Mouse (Mus musculus) cerebellum, adult (tissue): ENCODE results near the gene She.

Experiments
- ATAC-seq: cut with Nextera tagmentation; 2 replicates; pipeline ENCODE4 v1.9.2; 2017; ENCODE audit warnings: mild to moderate bottlenecking, moderate library complexity, mixed read lengths; ENCODE audit not compliant: insufficient number of reproducible peaks, low FRiP score, low TSS enrichment

The She gene

DNA sequence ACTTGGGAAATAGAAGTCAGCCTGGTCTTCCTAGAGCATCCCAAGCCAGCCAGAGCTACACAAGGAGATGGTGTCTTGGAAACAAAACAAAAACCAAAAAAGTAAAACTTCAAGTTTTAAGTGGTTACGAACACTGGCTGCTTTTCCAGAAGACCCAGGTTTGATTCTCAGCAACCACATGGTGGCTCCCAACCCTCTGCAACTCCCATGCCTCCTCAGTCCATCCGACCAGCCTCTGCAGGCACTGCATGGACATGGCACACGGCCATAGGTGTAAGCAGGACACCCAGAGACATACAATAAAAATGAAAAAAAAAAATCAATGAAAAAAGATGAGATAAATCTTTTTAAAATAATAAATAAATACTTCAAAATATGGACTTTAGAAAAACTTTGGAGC lies 48.2 kb downstream of the She start:
- no peak for ATAC-seq

DNA sequence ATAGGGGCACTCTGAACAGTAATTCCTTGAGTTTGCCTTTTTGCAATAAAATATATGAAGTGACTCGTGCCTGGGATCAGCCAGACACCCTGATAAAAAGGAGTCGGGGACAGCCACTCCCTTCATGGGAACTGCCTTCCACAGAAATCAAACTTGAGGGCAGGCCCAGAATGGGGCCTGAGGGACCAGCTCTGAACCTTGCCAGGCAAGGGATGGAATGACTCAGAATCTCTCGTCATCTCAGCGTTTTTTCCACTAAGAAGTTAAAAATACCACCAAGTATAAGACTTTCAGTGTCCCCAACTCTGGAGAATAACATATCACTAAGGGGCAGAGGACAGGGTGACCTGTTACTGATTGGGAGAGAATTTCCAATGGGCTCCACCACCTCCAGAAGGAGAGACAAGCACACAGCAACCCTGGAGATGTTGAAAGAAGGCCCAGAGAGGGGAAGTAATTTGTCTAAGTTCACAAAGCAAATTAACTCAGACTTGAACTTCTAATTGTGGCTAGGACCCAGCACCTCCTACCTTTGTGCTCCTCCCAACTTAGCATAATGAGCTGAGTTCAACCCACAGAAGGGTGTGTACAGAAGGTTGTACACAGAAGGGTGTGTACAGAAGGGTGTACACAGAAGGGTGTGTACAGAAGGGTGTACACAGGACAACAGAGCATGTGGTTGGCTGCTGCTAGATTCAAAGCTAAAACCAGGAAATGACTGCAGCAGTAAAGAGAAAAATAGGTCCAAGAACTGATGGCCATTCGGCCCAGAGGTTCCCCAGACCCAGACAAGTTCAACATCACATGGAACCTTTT lies 49.1 kb downstream of the She start:
- no peak for ATAC-seq

DNA sequence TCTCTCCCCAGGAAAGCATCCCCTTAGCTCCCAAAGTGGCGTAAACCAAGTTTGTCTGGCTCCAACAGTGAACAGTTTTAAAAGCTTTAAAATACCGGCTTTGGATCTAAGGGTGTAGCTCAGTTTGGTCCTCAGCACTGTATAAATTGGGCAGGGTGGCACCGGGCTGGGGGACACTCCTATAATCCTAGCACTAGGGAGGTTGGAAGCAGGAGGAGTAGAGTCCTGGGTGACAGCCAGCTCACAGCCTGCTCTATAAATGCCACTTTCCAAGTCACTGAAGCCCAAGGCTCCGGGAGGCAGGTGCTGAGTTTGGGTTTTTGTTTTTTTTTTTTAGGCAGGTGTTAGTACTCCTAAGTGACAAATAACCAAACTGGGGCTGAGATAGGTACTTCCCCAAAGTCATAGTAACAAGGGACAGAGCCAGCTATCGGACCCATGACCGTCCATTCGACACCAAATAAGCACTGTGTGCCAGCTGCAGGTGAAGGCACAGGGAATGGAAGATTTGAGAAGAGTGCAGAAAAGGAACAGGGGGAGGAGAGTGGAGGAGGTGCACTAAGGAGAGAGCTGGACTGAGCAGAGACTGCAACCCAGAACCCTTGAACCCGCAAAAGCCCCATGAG lies 51.5 kb downstream of the She start:
- no peak for ATAC-seq

DNA sequence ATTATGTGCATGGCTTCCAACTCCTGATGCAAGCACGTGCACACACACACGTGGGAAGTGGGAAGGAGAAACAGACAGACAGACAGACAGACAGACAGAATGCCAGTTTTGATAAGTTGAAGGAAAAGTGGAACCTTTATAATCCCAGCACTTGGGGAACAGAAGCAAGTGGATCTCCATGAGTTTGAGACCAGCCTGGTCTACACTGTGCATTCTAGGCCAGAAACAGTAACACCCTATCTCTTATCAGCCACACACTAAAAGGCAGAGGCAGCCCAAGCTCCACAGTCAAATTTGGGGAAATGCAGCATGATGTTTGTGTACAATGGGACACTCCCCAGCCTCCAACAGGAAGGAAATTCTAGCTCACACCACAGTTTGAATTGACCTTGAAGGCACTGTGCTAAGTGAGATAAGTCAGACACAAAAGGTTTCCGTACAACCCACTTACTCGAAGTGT lies 52.4 kb downstream of the She start:
- ATAC-seq, result no peak

DNA sequence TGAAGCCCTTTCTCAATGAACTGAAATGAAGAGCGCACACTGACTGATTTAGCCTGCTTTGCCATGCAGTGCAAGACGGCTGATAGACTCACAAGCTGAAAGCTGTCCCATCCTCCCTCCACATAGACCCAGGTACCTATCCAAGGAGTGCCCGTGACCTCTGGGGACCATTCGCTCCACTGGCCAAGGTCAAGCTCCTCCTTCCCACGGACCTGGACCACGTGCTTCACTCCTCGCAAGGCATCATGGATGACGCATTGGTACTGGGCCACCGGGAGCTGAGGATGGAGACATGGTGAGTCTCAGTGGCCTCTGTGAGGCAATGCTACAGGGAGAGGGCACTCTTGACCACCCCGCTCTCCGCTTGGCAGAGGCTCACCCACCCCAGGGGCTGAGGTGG lies 54.6 kb downstream of the She start:
- ATAC-seq, result no peak; the same call in 1 of the 2 replicates

DNA sequence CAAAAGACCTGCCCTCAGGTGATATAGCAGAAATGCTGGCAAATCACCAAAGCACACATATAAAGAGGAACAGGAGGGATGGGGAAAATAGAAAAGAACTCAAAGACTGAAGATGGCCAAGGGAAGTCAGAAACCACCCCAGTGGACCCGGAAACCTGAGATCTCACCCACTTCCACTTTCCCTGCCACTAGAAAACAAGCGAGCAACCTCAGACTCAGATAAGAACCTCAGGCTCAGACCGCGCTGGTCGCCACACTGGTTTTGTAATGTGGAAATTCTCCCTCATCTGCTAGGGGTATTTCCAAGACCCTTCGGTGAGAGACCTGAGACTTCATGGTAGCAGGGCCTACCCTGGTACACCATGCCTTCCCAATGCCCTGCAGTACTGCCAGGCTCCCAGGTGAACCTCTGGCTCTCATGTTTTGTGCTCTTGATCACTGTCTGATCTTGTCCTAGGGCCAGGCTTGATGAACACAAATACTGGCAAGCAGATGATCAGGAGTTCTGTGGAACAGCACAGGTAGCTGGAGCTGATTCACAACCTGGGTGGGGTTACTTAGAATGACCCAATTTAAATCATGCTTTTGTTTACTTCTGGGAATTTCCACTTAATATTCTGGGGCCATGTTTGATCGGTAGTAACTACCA lies 56.5 kb downstream of the She start:
- ATAC-seq, result no peak

DNA sequence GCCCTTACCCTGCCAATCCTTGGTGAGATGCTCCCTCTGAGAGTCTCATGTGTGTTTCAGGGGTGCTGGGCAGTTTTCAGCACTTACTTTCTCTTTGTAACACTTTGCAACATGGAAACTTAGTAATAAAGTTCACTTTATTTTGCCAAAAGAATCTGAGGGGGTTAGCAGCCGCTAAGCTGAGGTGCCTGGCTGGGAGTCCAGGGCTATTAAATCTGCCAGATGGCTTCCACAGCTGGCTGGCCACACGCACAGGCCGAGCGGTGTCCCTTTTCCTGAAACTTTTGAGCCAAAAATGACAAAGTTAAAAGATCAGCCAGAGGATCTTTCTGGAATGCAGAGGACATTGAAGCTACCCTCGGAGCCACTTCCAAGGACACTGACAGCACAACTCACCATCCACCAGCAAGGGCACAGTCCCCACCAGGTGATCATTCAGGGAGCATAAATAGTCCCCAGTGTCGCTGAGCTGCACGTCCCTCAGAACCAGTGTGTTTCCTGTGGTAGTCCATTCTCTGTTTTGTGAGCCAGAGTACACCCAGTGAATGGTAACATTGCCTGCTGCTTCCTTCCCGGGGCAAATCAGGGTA lies 58.8 kb downstream of the She start:
- ATAC-seq, result no peak

DNA sequence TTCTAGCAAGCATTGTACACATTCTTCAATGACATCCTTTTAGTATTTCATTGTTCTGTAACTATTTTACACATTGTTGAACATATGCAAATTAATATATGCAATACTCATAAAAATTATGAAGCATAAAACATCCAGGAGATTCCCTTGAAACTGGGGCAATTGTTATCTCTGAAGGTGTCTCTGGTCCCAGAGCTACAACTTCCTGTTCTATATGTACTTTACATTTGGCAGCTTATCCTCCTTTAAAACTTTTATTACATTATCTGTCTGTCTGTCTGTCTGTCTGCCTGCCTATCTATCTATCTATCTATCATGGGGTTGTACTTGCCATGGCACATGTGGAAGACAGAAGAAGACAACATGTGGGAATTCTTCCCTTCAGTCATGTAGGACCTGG lies 60.5 kb downstream of the She start:
- no peak for ATAC-seq

DNA sequence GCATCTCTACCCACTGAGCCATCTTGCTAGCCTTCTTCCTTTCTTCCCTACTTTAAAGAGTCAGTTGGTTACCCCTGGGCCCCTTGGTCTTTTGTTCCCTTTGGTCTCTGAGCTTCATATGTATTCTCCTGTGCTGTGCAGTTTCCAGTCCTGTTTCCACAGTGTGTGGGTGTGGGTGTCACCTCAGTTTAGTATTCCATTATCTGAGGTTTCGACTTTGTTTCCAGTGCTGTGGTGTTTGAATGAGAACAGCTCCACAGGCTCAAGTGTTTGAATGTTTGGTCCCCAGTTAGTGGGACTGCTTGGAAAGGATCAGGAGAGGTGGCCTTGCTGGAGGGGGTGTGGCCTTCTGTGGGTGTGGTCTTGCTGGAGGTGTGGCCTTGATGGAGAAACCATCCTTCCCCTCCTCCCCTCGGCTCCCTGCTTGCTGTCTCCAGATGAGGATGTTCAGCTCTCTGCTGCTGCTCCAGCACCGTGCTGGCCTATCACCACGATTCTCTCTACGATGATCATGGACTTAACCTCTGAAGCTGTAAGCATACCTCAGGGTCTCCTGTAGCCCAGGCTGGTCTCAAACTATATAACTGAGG lies 61.4 kb downstream of the She start:
- no peak for ATAC-seq

DNA sequence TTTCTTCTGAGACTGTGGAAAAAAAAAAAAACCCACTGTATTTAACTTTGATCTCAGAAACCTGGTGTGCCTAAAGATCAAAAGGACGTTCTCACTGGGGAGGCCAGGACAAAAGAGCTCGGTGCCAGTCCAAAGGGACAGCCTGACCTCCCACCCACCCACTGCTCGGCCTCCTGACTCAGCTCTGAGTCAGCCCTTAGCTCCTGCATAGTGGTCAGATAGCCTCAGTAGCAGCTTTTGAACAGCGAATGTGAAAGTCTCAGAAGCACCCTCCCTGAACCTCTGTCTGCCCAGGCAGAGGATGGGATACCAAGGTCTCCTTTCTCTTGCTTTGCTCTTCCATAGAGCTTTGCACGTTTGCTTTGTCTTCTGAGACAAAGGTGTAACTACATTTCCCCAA lies 65.4 kb downstream of the She start:
- ATAC-seq, result no peak

DNA sequence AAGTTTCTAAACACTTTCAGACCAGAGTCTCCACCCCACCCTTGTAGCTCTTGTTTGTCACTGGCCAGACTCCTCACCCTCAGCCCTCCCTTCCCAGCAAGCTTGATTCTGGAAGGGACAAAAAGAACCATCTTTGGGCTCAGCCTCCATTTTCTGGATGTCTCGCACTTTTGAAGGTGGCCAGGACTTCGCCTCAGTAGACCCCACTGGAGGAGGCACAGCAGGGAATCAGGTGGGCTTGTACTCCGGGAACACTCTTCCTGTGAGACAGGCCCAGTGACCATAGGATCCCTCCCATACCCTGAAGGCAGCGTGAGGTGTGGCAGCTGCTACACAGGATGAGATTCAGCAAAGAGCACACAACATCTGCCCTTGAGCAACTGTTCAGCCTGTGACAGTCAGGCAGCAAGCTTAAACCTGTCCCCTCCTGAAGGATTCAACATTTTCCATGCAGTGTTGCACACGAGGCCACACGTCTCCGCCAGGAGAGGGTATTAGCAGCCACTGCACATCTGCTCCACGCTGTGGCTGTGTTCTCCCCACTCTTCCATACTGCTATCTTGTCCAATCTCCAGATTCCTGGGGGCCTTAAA lies 66.1 kb downstream of the She start:
- ATAC-seq, result no peak

DNA sequence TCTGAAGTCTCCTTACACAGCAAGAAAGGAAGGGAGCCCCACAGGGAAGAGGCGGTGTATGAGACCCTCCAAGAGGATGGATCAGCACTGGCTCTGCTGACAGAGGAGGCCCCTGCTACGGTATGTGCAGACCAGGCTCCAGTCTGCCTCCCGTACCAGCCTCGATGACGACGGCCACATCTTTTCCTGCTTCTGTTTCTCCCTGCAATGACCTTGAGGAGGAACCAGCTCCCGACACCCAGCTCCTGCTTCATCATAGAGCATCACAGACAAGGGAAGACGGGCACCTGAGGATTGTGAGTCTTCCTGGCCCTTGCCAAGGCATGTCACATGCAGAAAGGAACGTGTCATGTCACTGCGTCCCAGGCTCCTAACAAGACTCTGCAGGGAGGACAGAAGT lies 66.8 kb downstream of the She start:
- ATAC-seq, result no peak

DNA sequence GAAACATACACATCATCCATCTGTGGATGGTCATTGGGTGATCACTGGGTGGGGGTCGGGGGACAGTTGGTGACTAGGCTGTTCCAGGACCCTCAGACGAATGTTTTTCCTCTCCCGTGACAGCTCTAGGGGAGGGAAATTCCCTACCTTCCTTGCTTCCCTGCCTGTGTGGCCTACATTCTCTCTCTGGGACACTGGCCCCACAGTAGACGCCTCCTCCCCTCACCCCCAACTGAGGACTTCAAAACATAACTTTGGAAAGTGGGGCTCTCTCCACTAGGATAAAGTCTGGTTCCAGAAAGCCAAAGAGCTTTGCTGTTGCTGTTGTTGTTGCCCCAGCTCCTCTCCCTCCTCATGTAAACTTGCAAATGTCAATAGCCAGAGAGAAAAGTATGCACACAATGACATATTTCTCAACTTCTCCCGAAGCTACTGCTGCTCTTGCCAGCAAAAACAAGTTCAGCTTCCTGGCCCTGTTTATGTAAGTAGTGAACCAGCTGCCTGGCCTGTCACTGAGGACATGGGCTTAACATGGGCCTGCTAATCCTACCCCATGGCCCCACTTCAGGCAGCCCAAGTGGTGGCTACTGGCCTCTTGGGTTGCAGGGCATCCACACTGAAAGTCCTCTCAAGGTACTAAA lies 67.8 kb downstream of the She start:
- no peak for ATAC-seq

DNA sequence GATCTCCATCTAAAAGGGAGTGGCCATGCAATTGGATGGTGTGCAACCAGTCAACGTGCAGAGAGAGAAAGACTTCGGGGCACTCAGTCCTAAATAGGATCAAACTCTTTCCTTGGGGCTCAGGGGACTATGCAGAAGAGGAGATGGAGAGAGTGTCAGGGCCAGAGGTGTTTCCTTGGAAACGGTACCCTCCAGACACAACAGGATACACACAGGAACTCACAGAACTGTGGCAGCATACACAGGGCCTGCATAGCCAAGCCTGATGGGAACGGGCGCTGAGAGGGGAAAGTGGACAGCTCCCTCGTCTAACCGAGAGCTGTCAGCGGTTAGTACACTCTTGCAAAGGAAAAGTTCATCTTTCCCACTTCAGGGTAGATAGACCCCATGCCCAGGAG lies 68.3 kb downstream of the She start:
- ATAC-seq, result no peak

DNA sequence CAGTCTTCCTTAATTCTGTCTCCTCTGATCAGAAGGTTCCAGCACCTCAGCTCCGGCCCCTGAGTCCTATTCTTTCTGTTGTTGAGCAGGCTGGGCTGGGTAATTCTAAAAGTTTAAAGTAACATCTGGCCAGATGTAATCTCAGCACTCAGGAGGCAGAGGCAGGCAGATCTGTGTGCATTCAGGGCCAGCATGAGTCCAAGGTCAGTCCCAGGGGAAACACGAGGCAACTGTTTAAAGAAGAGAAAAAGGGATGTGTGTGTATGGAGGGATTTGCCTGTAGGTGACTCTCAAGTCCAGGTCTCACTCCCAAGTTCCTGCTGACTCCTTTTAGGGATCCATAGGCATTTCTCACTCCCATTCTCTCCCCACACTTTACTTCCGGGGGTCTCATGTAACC lies 76.7 kb downstream of the She start:
- ATAC-seq, result no peak
